Mouse (Mus musculus): Measurements from ENCODE around the gene Taok3.

- TF ChIP-seq POLR2A (IDR thresholded peaks at IDR 0.05; ENCODE audit: insufficient read depth, low read depth, low read length) (no peak), EP300 (IDR thresholded peaks at IDR 0.05; ENCODE audit: insufficient read depth, low read depth, low read length) (no peak), CTCF (IDR thresholded peaks at IDR 0.05) (no peak)
Observed at GRCm38 (mm10) chr5:117136570-117136969, 16.6 kb downstream of the Taok3 start.
